Comparison of ENCODE assay signal across 8 mouse cellular contexts in the genomic region with DNA sequence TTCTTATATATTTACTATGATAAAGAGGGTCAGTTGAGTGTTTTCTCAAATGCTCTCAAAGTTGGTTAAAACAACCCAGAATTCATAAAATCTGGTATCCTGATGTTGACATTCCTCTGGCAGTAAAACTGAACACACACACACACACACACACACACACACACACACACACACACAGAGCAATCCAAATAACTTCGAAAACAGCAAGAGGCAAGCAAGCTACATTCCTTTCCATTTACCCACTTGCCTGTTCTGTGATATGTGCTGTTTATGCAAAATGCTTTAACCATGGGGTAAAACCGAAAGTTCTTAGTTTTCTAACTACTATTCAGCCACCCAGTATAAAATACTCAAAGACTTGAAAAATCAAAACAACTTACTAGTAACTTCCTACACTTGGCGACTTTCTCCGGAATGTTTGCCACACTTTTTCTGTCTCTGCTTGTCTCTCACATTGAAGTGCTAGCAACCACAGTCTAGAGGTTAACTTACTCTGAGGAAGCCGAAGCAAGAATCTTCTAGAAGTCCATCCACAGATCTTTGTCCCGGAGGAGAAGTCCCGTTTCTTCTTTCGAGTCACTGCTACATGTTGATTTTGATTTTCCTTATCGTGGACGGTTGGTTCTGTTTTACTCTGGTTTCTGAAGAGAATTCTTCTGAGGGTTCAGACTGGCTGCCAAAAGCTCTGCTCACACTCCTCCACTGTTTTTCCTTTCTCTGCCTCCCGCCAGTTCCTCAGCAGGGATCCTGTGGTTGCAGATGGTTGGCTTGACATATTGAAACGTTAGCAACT. TPM values are rescaled to one million over a fixed set of nuclear protein-coding genes. Genes with fewer than 3 reads are reported as not detected.
DNase-seq lines count a peak whose midpoint lies in the region; ATAC-seq lines count a peak whose summit lies in the region.

Abca9 (minus strand) TSS at position 738 of the 793 bp plus-strand sequence.

- peak within 1 kb of the TSS; percentile 29; the same call in 1 of the 2 replicates for H3K27ac ChIP-seq in hindbrain, embryonic 10.5 days
- H3K27ac ChIP-seq in hindbrain, embryonic 13.5 days = no peak within 1 kb of the TSS
- H3K27ac ChIP-seq in embryonic facial prominence, embryonic 14.5 days (replicated peaks; ENCODE audit: low read depth, low read length) = peak within 1 kb of the TSS; percentile 90

- WGBS in hindbrain, embryonic 10.5 days = 47% methylated on average over 12 of the region's 12 CpGs
- 53% methylated on average over 12 of the region's 12 CpGs for WGBS in hindbrain, embryonic 13.5 days
- 28% methylated on average over 12 of the region's 12 CpGs for WGBS in embryonic facial prominence, embryonic 14.5 days

- no peak within 1 kb of the TSS for H3K9ac ChIP-seq in hindbrain, embryonic 13.5 days
- H3K9ac ChIP-seq in embryonic facial prominence, embryonic 14.5 days (ENCODE audit: low read depth, low read length) = peak within 1 kb of the TSS; percentile 26

- ATAC-seq in hindbrain, embryonic 13.5 days (ENCODE audit: low FRiP score) = no peak
- ATAC-seq in embryonic facial prominence, embryonic 14.5 days (ENCODE audit: low read depth) = 0 out of 2 replicates have a peak, but pooled peaks have one; percentile 44

- DNase-seq in hindbrain, embryonic 10.5 days (ENCODE audit: low spot score) = peak; percentile 31
- no peak for DNase-seq in adrenal gland, adult 2 months
- peak; percentile 84 for DNase-seq in embryonic facial prominence, embryonic 14.5 days (ENCODE audit: low spot score)
- peak; percentile 35 to 38 for DNase-seq in heart, postnatal 14 days
- peak; percentile 31 to 36 for DNase-seq in left cerebral cortex, postnatal 36 days (ENCODE audit: low spot score in 2 of 2)
- DNase-seq in ovary, postnatal 36 days (ENCODE audit: low spot score) = peak; percentile 17
- DNase-seq in testis, postnatal 14 days (ENCODE audit: low spot score) = no peak

- intact Hi-C loops in heart, postnatal 14 days (cut with DNase I) = no loop called here
- intact Hi-C loops in left cerebral cortex, postnatal 36 days (cut with DNase I) = no loop called here

- H3K36me3 ChIP-seq in hindbrain, embryonic 10.5 days = no peaks in the 10 kb centered on the region
- H3K36me3 ChIP-seq in hindbrain, embryonic 13.5 days = no peaks in the 10 kb centered on the region
- no peaks in the 10 kb centered on the region for H3K36me3 ChIP-seq in embryonic facial prominence, embryonic 14.5 days (ENCODE audit: control insufficient read depth, insufficient read depth, low read length)

- H3K4me3 ChIP-seq in hindbrain, embryonic 10.5 days = no peak within 1 kb of the TSS
- no peak within 1 kb of the TSS for H3K4me3 ChIP-seq in hindbrain, embryonic 13.5 days
- H3K4me3 ChIP-seq in embryonic facial prominence, embryonic 14.5 days (ENCODE audit: low read depth, low read length) = peak within 1 kb of the TSS; percentile 30

- H3K27me3 ChIP-seq in hindbrain, embryonic 10.5 days (ENCODE audit: insufficient read depth, poor library complexity, severe bottlenecking) = no peaks in the 10 kb centered on the region
- H3K27me3 ChIP-seq in hindbrain, embryonic 13.5 days = no peaks in the 10 kb centered on the region
- no peaks in the 10 kb centered on the region for H3K27me3 ChIP-seq in embryonic facial prominence, embryonic 14.5 days (replicated peaks; ENCODE audit: control insufficient read depth, insufficient read depth, low read length)

- no peaks in the 10 kb centered on the region for H3K9me3 ChIP-seq in hindbrain, embryonic 10.5 days
- no peaks in the 10 kb centered on the region for H3K9me3 ChIP-seq in hindbrain, embryonic 13.5 days
- H3K9me3 ChIP-seq in embryonic facial prominence, embryonic 14.5 days (ENCODE audit: control insufficient read depth, low read length) = no peaks in the 10 kb centered on the region

- no peak within 1 kb of the TSS for H3K4me2 ChIP-seq in hindbrain, embryonic 13.5 days
- peak within 1 kb of the TSS; percentile 45 for H3K4me2 ChIP-seq in embryonic facial prominence, embryonic 14.5 days (ENCODE audit: low read depth, low read length)

- 0 out of 2 replicates have a peak, but pooled peaks cover 3% of the 10 kb centered on the region for H3K4me1 ChIP-seq in hindbrain, embryonic 10.5 days (replicated peaks)
- H3K4me1 ChIP-seq in hindbrain, embryonic 13.5 days (replicated peaks) = no peaks in the 10 kb centered on the region
- H3K4me1 ChIP-seq in embryonic facial prominence, embryonic 14.5 days (ENCODE audit: control insufficient read depth, insufficient read depth, low read length) = peaks cover 12% of the 10 kb centered on the region

RNA-seq across cellular contexts. Expression of gene Abca9, which starts in this region (rescaled TPM):
- polyA plus RNA-seq in hindbrain, embryonic 10.5 days (2016; fragmentation: Nextera tagmentation; extraction: Ambion mirVana) = 3.3 and 4.7 TPM in 2 replicates
- polyA plus RNA-seq in hindbrain, embryonic 13.5 days (2015; fragmentation: Nextera tagmentation; extraction: Ambion mirVana) = 3.1 and 3.5 TPM in 2 replicates
- total RNA-seq in adrenal gland, adult 2 months (2021) = 10 to 100 TPM; 19.0 to 21.3 TPM
- 0.42 TPM in 2 replicates for polyA plus RNA-seq in adrenal gland, adult 2 months (2012; rRNA removed)
- polyA plus RNA-seq in embryonic facial prominence, embryonic 14.5 days (2014; fragmentation: Nextera tagmentation; extraction: Ambion mirVana) = 18.2 and 18.8 TPM in 2 replicates
- 10 to 100 TPM; 16.1 to 17.8 TPM for total RNA-seq in heart, postnatal 14 days (2021)
- total RNA-seq in left cerebral cortex, postnatal 36 days (2021) = 1 to 10 TPM; 5.4 to 9.0 TPM

Comparison
In these comparisons a context has a peak if more than half of its experiments do, and no peak if none do; other contexts are left out.
1. DNase-seq: peak in hindbrain, embryonic 10.5 days (single experiment), embryonic facial prominence, embryonic 14.5 days (single experiment), heart, postnatal 14 days (2 of 2), left cerebral cortex, postnatal 36 days (2 of 2) and ovary, postnatal 36 days (single experiment); none in adrenal gland, adult 2 months (single experiment) and testis, postnatal 14 days (single experiment).